Mouse (Mus musculus) E14TG2a.4 (cell line): ENCODE measurements around the gene Fndc3a.

Experiments used
- H3K27me3 ChIP-seq: 2 replicates; pipeline ENCODE4 v1.6.1; 2014; ENCODE audit warnings: low read length, control low read depth; ENCODE audit not compliant: insufficient read depth
- H3K36me3 ChIP-seq: 2 replicates; pipeline ENCODE4 v1.6.1; 2014; ENCODE audit warnings: low read length, control low read depth; ENCODE audit not compliant: insufficient read depth
- H3K4me1 ChIP-seq: replicated peaks from 2 replicates; pipeline ENCODE4 v1.6.1; 2014; ENCODE audit warnings: low read depth, low read length, control low read depth
- H3K4me3 ChIP-seq: replicated peaks from 2 replicates; pipeline ENCODE4 v1.5.1; 2014; ENCODE audit warnings: mild to moderate bottlenecking, low read length
- H3K9me3 ChIP-seq: 2 replicates; pipeline ENCODE4 v1.6.1; 2014; ENCODE audit warnings: low read length, control low read depth
- CTCF ChIP-seq: conservative IDR thresholded peaks from 2 replicates; pipeline ENCODE4 v1.5.1; 2014; ENCODE audit warnings: low read length
- NANOG ChIP-seq: IDR thresholded peaks from 2 replicates; pipeline ENCODE4 v1.6.1; 2014; ENCODE audit warnings: borderline replicate concordance, low read length, mixed read lengths
- POU5F1 ChIP-seq: IDR thresholded peaks from 2 replicates; pipeline ENCODE4 v1.6.1; 2014; ENCODE audit warnings: low read length, borderline replicate concordance

Gene Fndc3a

DNA sequence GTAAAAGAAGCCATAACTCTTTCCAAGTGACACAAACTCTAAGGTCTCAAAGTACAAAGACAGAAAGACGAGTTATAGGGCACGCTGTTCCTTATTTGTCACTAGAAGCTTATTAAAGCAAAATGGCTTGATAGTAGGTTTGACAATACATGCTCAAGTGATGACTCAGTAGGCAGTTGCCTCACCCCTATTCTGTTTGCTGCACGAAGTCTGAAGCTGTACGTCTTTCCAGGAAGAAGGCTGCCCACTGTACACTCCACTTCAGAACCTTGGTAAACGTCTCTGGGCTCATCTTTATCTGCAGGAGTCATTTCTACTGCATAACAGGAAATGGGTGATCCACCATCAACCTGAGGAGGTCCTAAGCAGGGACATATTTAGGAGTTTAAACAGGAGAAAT, 151.0 kb downstream of the Fndc3a start:
- H3K4me1 ChIP-seq, result no peaks in the 10 kb centered on the region
- H3K4me3 ChIP-seq, result no peak overlapping the region
- H3K9me3 ChIP-seq, result no peaks in the 10 kb centered on the region
- peaks cover 65% of the 10 kb centered on the region for H3K36me3 ChIP-seq
- H3K27me3 ChIP-seq, result no peaks in the 10 kb centered on the region
- no peak for TF ChIP-seq POU5F1

DNA sequence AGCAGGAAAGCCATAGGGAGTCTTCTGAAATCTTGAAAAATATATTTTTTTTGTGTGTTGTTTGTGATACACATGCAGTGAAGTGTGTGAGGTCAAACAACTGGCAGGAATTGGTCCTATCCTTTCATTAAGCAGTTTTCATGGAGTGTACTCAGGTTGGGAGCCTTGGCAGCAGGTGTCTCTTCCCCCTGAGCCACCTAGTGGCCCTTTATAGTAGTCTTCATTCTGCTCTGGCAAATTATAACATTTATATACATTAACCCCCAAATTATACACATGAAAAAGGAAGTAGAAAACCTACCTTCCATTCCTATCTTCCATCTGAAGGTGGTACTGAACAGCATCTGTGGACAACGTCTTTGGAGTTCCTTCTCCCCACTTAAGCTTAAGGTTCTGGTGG, 154.0 kb downstream of the Fndc3a start:
- Histone ChIP-seq H3K4me3 (no peak overlapping the region), H3K4me1 (no peaks in the 10 kb centered on the region)

DNA sequence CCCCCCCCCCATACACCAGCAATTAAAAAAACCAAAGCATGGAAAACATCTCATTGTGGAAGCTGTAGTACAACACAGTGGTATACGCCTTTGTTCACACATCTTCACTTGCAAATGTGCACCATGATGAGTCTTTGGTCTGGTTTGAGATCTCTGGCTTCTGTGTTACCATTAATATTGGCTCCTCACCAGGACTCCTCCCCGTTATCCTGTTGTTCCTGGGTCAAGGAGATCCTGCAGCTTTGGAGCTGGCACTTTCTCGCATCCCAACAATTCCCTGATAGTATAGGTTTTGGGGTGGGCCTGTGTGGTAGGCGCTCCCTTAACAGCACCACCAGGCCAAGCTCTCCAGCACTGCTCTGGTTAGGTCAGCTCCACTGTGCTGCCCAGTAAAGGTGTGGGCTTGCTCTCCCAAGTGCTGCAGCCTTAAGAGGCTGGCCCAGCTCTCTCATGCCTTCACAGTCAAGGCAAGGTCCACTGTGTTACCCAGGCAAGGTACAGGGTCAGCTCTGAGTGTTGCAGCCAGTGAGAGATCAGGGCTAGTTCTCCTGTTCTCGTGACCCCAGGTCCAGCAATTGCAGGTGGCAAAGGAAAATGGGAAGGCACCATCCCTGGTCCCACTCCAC, 173.3 kb downstream of the Fndc3a start:
- peaks cover 13% of the 10 kb centered on the region for H3K27me3 ChIP-seq
- H3K36me3 ChIP-seq, result peaks cover 21% of the 10 kb centered on the region
- TF ChIP-seq NANOG (no peak), CTCF (no peak), POU5F1 (no peak)
- no peak overlapping the region for H3K4me3 ChIP-seq
- H3K4me1 ChIP-seq, result 0 out of 2 replicates have a peak, but pooled peaks cover 4% of the 10 kb centered on the region
- no peaks in the 10 kb centered on the region for H3K9me3 ChIP-seq

More for the DNA sequence above, 154.0 kb downstream of the Fndc3a start:
- TF ChIP-seq CTCF (peak; percentile 34), NANOG (no peak)
- Histone ChIP-seq H3K36me3 (peaks cover 81% of the 10 kb centered on the region), H3K27me3 (no peaks in the 10 kb centered on the region), H3K9me3 (no peaks in the 10 kb centered on the region)

DNA sequence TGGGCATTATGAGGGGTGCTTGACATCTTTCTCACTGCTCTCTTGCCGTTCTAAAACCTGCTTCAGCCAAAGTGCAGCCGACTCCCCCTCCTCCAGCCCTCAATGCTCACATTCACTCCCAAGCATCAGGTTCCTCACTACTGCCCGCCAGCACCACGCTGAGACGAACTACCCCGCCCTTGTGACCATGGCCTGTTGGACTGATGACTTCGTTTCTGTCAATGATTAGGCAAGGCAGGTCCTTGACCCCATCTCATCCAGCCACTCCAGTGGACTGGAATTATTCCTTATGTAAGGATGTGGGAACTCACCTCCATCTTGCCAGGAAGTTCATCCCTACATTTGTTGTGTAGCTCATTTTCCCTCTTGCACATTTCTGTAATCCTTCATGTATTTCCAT, 175.9 kb downstream of the Fndc3a start:
- Histone ChIP-seq H3K4me1 (0 out of 2 replicates have a peak, but pooled peaks cover 4% of the 10 kb centered on the region), H3K9me3 (no peaks in the 10 kb centered on the region), H3K4me3 (no peak overlapping the region), H3K36me3 (peaks cover 3% of the 10 kb centered on the region; the same call in 1 of the 2 replicates), H3K27me3 (peaks cover 22% of the 10 kb centered on the region)
- no peak for TF ChIP-seq CTCF
- no peak for TF ChIP-seq NANOG
- TF ChIP-seq POU5F1, result no peak

DNA sequence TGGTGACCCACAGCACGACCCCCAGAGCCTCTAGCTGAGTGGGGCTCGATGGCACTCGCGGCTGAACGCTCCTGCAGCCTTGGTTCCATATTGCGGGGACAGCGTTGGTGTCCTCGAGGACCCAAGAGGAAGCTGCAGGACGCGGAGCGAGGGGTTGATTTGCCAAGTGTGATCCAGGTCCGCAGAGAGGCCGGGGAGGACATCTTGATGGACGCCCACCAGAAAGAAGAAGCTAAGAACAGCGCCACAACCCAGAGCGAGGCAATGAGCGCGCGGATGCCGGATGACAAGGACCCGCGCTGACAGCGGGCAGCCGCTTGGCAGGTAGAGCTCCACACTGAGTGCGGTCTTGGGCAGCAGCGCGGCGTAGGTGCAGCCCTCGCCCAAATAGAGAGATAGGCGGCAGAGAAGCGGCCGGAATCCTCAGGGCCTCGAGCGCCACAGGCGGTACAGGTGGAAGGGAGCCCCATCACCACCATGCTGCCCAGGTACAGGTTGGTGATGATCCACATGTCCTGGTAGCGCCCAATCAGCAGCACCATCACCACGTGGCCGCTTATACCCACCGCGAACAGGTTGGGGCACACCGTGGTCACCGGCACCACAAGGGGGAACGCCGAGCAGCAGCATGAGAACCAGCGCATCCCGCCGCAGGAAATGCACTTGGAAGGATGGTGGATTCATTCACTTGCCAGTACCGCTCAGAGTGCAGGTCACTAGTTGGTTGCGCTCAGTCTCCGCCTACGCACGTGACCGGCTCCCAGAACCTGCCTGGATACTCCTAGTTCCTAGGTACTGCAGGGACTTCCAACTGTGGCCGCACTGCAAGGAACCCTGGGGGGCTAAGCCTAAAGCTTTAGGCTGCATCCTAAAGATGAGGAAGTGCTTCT, 177.5 kb downstream of the Fndc3a start:
- TF ChIP-seq POU5F1, result no peak
- TF ChIP-seq NANOG, result no peak
- no peak for TF ChIP-seq CTCF
- Histone ChIP-seq H3K9me3 (no peaks in the 10 kb centered on the region), H3K4me1 (0 out of 2 replicates have a peak, but pooled peaks cover 4% of the 10 kb centered on the region), H3K36me3 (peaks cover 3% of the 10 kb centered on the region; the same call in 1 of the 2 replicates), H3K4me3 (peak overlapping the region; percentile 78), H3K27me3 (peaks cover 24% of the 10 kb centered on the region)

DNA sequence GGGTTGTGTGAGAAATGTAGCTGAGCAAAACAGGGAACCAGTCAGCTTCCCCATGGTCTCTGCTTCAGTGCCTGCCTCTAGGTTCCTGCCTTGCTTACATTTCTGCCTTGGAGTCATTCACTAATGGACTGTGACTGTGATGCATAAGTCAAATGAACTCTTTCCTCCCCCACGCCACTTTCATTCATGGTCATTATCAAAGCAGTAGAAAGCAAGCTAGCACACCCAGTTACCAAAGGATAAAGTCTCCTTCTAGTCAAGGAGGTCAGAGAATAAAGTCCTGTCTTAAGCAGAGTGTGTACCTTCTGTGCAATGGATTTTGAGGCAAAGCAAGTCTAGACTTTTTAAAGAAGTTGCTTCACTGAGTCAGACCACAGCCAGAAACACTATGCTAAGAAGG, 182.7 kb downstream of the Fndc3a start:
- H3K27me3 ChIP-seq, result peaks cover 18% of the 10 kb centered on the region
- no peaks in the 10 kb centered on the region for H3K4me1 ChIP-seq
- no peaks in the 10 kb centered on the region for H3K9me3 ChIP-seq
- H3K4me3 ChIP-seq, result no peak overlapping the region
- no peaks in the 10 kb centered on the region for H3K36me3 ChIP-seq
- no peak for TF ChIP-seq POU5F1
- TF ChIP-seq NANOG, result no peak
- TF ChIP-seq CTCF, result no peak

DNA sequence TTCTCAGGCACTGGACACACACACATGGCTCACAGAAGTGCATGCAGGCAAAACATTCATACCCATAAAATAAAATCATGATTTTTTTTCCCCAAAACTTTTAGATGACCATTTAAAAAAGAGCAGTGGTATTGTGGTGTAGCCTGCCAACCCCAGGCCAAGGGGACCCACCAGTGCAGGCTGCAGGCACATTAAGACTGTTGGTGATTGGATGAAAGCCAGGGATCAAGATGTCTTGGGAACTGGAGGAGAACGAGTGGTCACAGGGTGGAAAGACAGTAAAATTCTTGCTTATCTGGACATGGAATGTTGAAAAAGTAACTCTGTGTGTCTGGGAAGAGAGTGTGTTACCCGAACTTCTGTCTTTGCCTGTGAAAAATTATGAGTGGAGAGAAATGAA, 190.2 kb downstream of the Fndc3a start:
- Histone ChIP-seq H3K4me3 (no peak overlapping the region), H3K36me3 (no peaks in the 10 kb centered on the region), H3K4me1 (no peaks in the 10 kb centered on the region), H3K9me3 (no peaks in the 10 kb centered on the region), H3K27me3 (no peaks in the 10 kb centered on the region)
- TF ChIP-seq CTCF (no peak), NANOG (no peak), POU5F1 (no peak)

DNA sequence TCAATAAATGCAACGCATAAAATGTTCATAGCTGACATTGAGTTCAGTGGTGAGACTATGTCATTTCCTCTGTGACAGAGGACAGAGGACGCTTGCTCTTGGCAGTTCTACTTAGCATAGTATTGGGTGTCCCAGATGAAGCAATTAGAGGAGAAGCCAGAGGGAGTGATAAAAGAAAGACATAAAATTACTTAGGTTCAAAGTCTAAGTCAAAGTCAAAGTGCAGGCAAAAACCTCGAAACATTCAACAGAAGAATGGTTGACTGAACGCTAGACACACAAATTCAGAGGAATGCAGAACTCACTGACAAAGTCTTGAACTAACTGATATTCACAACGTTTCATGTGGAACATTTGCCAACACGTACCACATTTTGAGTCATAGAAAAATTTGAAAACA, 191.0 kb downstream of the Fndc3a start:
- Histone ChIP-seq H3K9me3 (no peaks in the 10 kb centered on the region), H3K4me3 (no peak overlapping the region), H3K27me3 (no peaks in the 10 kb centered on the region), H3K36me3 (no peaks in the 10 kb centered on the region), H3K4me1 (no peaks in the 10 kb centered on the region)
- TF ChIP-seq CTCF (no peak), NANOG (no peak), POU5F1 (no peak)

DNA sequence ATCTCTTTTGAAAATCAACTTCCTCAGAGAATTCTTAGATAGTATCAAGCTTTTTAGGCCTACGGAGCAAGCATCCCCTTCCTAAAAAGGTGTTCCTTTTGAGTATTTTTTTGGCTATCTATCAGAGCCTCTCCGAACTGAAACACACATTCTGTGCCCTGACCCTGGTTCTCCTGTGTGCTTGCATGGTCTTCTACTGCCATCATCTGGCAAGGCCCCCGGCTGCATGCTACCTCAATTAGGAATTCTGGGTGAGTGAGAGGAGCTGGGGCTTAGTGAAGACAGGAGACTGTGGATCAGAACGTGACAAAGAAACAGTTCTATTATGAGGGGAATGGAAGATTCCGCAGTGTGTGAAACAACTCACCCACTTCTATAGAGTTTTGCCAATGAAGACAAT, 193.4 kb downstream of the Fndc3a start:
- Histone ChIP-seq H3K36me3 (no peaks in the 10 kb centered on the region), H3K4me3 (no peak overlapping the region), H3K4me1 (no peaks in the 10 kb centered on the region), H3K9me3 (0 out of 2 replicates have a peak, but pooled peaks cover 2% of the 10 kb centered on the region), H3K27me3 (no peaks in the 10 kb centered on the region)
- peak; percentile 60 for TF ChIP-seq CTCF
- TF ChIP-seq NANOG, result no peak
- no peak for TF ChIP-seq POU5F1
